Mouse (Mus musculus): ENCODE data around the gene Car14. TPM values are rescaled to one million over a fixed set of nuclear protein-coding genes. Genes with fewer than 3 reads are reported as not detected.
"Not testable (repeated sequence)": the region's sequence is repeated elsewhere in the genome, so short reads cannot be mapped to it uniquely, and the experiment has no call there.

The Car14 gene
- total RNA-seq, 2 experiments from 2014 or later, result 39.2 to 64.9 TPM

- DNase-seq, result peak; percentile 65
- intact Hi-C loops (cut with DNase I; ENCODE audit: low total_unique reads), result no loop called here
Observed at GRCm38 (mm10) chr3:95894317-95895160, 10.0 kb downstream of the Car14 start.

- DNase-seq, result peak; percentile 97
- intact Hi-C loops (cut with DNase I; ENCODE audit: low total_unique reads), result not testable (repeated sequence)
Observed at GRCm38 (mm10) chr3:95893606-95894316, 10.7 kb downstream of the Car14 start, which contains the start of gene Aph1a. TSS of gene Aph1a (plus strand) at chr3:95893969.

- DNase-seq, result no peak
- intact Hi-C loops (cut with DNase I; ENCODE audit: low total_unique reads), result no loop called here
Observed at GRCm38 (mm10) chr3:95893126-95893525, 11.4 kb downstream of the Car14 start.

GRCm38 (mm10) chr3:95892066-95893052 lies 12.1 kb downstream of the Car14 start:
- no peak for DNase-seq
- intact Hi-C loops (cut with DNase I; ENCODE audit: low total_unique reads), result no loop called here

GRCm38 (mm10) chr3:95891211-95892065 lies 13.1 kb downstream of the Car14 start, which contains the start of gene BC028528:
TSS of gene BC028528 (minus strand) at chr3:95892005.
- intact Hi-C loops (cut with DNase I; ENCODE audit: low total_unique reads), result no loop called here
- DNase-seq, result peak; percentile 21

GRCm38 (mm10) chr3:95889664-95890063 lies 14.8 kb downstream of the Car14 start:
- no peak for DNase-seq
- intact Hi-C loops (cut with DNase I; ENCODE audit: low total_unique reads), result no loop called here

- intact Hi-C loops (cut with DNase I; ENCODE audit: low total_unique reads), result no loop called here
- DNase-seq, result no peak
Observed at GRCm38 (mm10) chr3:95887596-95887995, 16.9 kb downstream of the Car14 start.

GRCm38 (mm10) chr3:95884400-95884799 lies 20.1 kb downstream of the Car14 start:
- intact Hi-C loops (cut with DNase I; ENCODE audit: low total_unique reads), result no loop called here
- DNase-seq, result no peak

- intact Hi-C loops (cut with DNase I; ENCODE audit: low total_unique reads), result loop anchor here (2.0 kb wide), 1 partner anchor 24 kb away; no protein-coding TSS in a partner anchor
- DNase-seq, result peak; percentile 78
Observed at GRCm38 (mm10) chr3:95882816-95883425, 21.6 kb downstream of the Car14 start.

- intact Hi-C loops (cut with DNase I; ENCODE audit: low total_unique reads), result loop anchor here (2.0 kb wide), 1 partner anchor 25 kb away; no protein-coding TSS in a partner anchor
Observed at GRCm38 (mm10) chr3:95881979-95882815, 22.3 kb downstream of the Car14 start, which contains the start of gene Ciart. TSS of gene Ciart (minus strand) at chr3:95882251.

GRCm38 (mm10) chr3:95879063-95879462 lies 25.4 kb downstream of the Car14 start:
- no peak for DNase-seq
- intact Hi-C loops (cut with DNase I; ENCODE audit: low total_unique reads), result no loop called here

More at GRCm38 (mm10) chr3:95881979-95882815, 22.3 kb downstream of the Car14 start, which contains the start of gene Ciart:
- DNase-seq, result peak; percentile 93

- DNase-seq, result no peak
- intact Hi-C loops (cut with DNase I; ENCODE audit: low total_unique reads), result no loop called here
Observed at GRCm38 (mm10) chr3:95872048-95872447, 32.4 kb downstream of the Car14 start.

GRCm38 (mm10) chr3:95871392-95871867 lies 33.1 kb downstream of the Car14 start, which contains the start of gene Mrps21:
TSS of gene Mrps21 (minus strand) at chr3:95871519.
- DNase-seq, result peak; percentile 87
- intact Hi-C loops (cut with DNase I; ENCODE audit: low total_unique reads), result no loop called here

GRCm38 (mm10) chr3:95870976-95871375 lies 33.5 kb downstream of the Car14 start:
- DNase-seq, result no peak
- intact Hi-C loops (cut with DNase I; ENCODE audit: low total_unique reads), result no loop called here

GRCm38 (mm10) chr3:95867408-95867807 lies 37.1 kb downstream of the Car14 start:
- no peak for DNase-seq
- intact Hi-C loops (cut with DNase I; ENCODE audit: low total_unique reads), result loop anchor here (10.0 kb wide), 1 partner anchor 187 kb away; the partner anchor contains the start of gene Vps45

GRCm38 (mm10) chr3:95866071-95866470 lies 38.4 kb downstream of the Car14 start:
- intact Hi-C loops (cut with DNase I; ENCODE audit: low total_unique reads), result loop anchor here (10.0 kb wide), 1 partner anchor 189 kb away; the partner anchor contains the start of gene Vps45
- DNase-seq, result no peak

Measured in gastrocnemius, postnatal 14 days (tissue).